Mouse (Mus musculus) cerebellum, adult 9-10 months (tissue): Measurements from ENCODE around the gene Deaf1.

Experiments used
- DNase-seq: peaks from one replicate; pipeline ENCODE4 v3.0.0; 2022

Gene Deaf1

GRCm38 (mm10) chr7:141338576-141339131 lies 11.2 kb upstream of the Deaf1 start, which contains the start of gene Eps8l2:
Gene Eps8l2 (plus strand): TSS chr7:141338880.
- DNase-seq = no peak

- no peak for DNase-seq
Observed at GRCm38 (mm10) chr7:141337716-141338416, 10.4 kb upstream of the Deaf1 start.

- DNase-seq = peak; percentile 44
Observed at GRCm38 (mm10) chr7:141336296-141336695, 8.8 kb upstream of the Deaf1 start.

- DNase-seq = peak; percentile 80
Observed at GRCm38 (mm10) chr7:141335682-141336081, 8.2 kb upstream of the Deaf1 start.

GRCm38 (mm10) chr7:141335044-141335579 lies 7.6 kb upstream of the Deaf1 start:
- DNase-seq = peak; percentile 59

GRCm38 (mm10) chr7:141331990-141332389 lies 4.5 kb upstream of the Deaf1 start:
- DNase-seq = peak; percentile 38

GRCm38 (mm10) chr7:141330706-141331105 lies 3.2 kb upstream of the Deaf1 start:
- no peak for DNase-seq

GRCm38 (mm10) chr7:141328373-141328990 lies 992 bp upstream of the Deaf1 start:
- peak; percentile 82 for DNase-seq

GRCm38 (mm10) chr7:141326546-141327446 lies 694 bp downstream of the Deaf1 start:
- peak; percentile 75 for DNase-seq

- DNase-seq = no peak
Observed at GRCm38 (mm10) chr7:141324686-141325085, 2.8 kb downstream of the Deaf1 start.

- no peak for DNase-seq
Observed at GRCm38 (mm10) chr7:141319446-141319845, 8.0 kb downstream of the Deaf1 start.

- DNase-seq = no peak
Observed at GRCm38 (mm10) chr7:141317619-141318132, 9.8 kb downstream of the Deaf1 start.

- DNase-seq = no peak
Observed at GRCm38 (mm10) chr7:141315974-141316373, 11.5 kb downstream of the Deaf1 start.

- no peak for DNase-seq
Observed at GRCm38 (mm10) chr7:141315076-141315475, 12.4 kb downstream of the Deaf1 start.

GRCm38 (mm10) chr7:141314416-141314815 lies 13.1 kb downstream of the Deaf1 start:
- no peak for DNase-seq

- DNase-seq = no peak
Observed at GRCm38 (mm10) chr7:141304537-141304936, 23.0 kb downstream of the Deaf1 start.

- no peak for DNase-seq
Observed at GRCm38 (mm10) chr7:141302702-141303268, 24.7 kb downstream of the Deaf1 start.

- peak; percentile 83 for DNase-seq
Observed at GRCm38 (mm10) chr7:141301386-141301785, 26.1 kb downstream of the Deaf1 start.

- DNase-seq = peak; percentile 89
Observed at GRCm38 (mm10) chr7:141299175-141299574, 28.3 kb downstream of the Deaf1 start.

- DNase-seq = no peak
Observed at GRCm38 (mm10) chr7:141297926-141298650, 29.4 kb downstream of the Deaf1 start.

GRCm38 (mm10) chr7:141294479-141294878 lies 33.0 kb downstream of the Deaf1 start:
- no peak for DNase-seq
